Mouse (Mus musculus) ovary, postnatal 36 days (tissue): Measurements from ENCODE around the gene Btbd35f16.
"Not testable (repeated sequence)": the region's sequence is repeated elsewhere in the genome, so short reads cannot be mapped to it uniquely, and the experiment has no call there.

Source experiments
- DNase-seq: peaks from one replicate; pipeline ENCODE4 v3.0.0; 2022; ENCODE audit warnings: low spot score, mixed read lengths

The Btbd35f16 gene

GRCm38 (mm10) chrX:3956902-3957301, at the start of gene Btbd35f16:
TSS of gene Btbd35f16 (minus strand) at chrX:3957002.
- not testable (repeated sequence) for DNase-seq
